Mouse (Mus musculus) adrenal gland (tissue): ENCODE results near the gene Iqca.

Experiments
- intact Hi-C: fragments of 180-260 bp; cut with DNase I; formaldehyde crosslinking; loops from one replicate; pipeline ENCODE4 v1.15.1; 2025
- long read RNA-seq, 2 experiments: library from polyadenylated mRNA; unstranded; transcript quantifications; one replicate each; pipeline ENCODE4 v2.0.0; 2020; ENCODE audit warnings: borderline replicate concordance in 1 of 2; ENCODE audit not compliant: insufficient replicate concordance in 1 of 2

The Iqca gene
- long read RNA-seq, experiment 1 = 0 reads
- long read RNA-seq, experiment 2 = 0 reads

DNA sequence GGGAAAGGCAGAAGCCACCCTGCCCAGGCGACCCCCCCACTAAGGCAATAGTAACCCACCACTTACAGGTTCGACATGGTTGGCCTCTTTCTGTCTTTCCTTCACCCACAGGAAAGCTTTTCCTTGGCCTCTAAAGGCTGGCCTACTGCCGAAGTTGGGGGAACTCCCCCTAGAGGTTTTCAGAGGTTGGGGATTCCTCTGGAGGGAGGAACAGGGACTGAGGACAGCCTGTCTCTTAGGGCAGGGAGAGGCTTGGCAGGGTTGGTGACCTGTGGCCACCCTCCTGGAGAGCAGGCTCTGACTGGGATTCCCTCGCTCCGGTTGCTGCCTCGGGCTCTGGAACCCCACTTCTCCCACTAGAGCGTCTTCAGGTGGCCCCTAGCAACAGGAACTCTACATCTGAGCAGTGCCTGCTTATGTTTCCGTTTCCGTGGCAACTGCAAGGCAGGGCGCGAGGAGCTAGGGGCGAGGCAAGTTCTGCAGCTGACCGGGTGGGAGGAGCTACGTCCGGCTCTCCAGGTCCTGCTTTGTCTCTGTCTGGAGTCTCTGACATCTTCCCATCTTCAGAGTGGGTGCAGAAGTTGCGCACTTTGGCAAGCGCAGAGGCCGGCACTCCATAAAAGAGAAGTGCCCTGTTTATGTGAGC, at the start of gene Iqca:
Gene Iqca, minus strand, starts transcription at position 303 of the 646 bp plus-strand sequence.
- intact Hi-C loops = no loop called here

DNA sequence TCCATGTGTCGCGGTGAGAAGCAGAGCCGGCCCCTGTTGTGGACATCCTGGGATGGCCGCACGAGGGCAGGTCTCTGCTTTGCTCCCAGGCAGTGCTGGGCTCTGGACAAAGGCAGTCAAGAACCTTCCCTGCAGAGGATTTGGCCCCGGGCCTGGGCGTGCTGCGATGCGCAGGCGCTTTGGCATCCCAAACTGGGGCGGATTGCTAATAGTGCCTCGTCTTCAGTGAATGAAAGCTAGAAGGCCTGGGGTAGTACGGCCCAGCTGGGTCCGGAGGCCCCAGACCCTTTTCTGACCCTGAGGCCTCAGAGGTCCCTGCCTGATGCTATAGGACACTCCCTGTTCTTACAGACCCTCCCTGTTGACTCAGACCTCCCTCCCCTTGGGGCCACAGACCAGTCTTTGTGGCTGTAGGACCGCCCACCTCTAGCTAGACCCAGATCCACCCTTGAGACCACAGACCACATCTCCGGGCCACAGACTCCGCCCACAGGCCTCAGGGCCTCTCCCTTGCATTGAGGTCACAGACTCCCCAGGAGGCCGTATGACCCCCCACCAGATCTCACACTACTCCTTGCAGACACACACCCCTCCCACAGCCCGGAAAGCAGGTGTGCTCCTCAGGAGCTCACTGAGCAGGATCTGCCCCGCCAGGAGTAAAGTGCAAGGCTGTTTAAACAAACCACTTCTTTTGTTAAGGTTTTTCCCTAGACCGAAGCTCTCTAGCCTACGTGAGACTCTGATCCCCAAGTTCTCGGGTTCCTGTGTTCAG, 49.2 kb upstream of the Iqca start:
- intact Hi-C loops = loop anchor here (2.0 kb wide), 2 partner anchors 142 to 388 kb away; no protein-coding TSS in a partner anchor

- intact Hi-C loops = loop anchor here (2.0 kb wide), 2 partner anchors 141 to 389 kb away; no protein-coding TSS in a partner anchor
These were observed 48.5 kb upstream of the Iqca start for GRCm38 (mm10) chr1:90201655-90202054.

GRCm38 (mm10) chr1:90201246-90201645, 48.0 kb upstream of the Iqca start:
- intact Hi-C loops = no loop called here

- intact Hi-C loops = no loop called here
These were observed 35.8 kb upstream of the Iqca start for GRCm38 (mm10) chr1:90189046-90189445.

- intact Hi-C loops = no loop called here
These were observed 33.7 kb upstream of the Iqca start for GRCm38 (mm10) chr1:90186874-90187273.

GRCm38 (mm10) chr1:90186173-90186572, 33.0 kb upstream of the Iqca start:
- intact Hi-C loops = no loop called here

GRCm38 (mm10) chr1:90183602-90184001, 30.4 kb upstream of the Iqca start:
- intact Hi-C loops = no loop called here

DNA sequence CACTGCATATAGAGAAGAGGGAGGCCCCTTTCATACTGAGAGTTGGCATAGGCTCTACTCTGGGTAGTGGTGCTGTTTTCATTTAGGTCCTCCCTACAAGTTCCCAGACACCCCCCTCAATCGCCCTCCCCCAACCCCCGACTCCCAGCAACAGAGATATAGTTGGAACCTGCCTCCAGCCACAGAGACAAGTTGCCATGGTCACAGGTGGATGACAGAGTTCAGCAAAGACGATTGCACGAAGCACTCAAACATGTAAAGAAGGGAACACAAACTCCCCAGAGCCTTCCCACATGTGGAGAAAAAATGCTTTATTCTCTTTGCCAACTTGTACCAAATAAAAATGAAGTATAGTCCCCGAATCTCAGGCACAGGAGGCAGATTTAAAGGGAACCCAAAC, 29.3 kb upstream of the Iqca start:
- intact Hi-C loops = no loop called here

GRCm38 (mm10) chr1:90180966-90181699, 27.9 kb upstream of the Iqca start:
- intact Hi-C loops = no loop called here

DNA sequence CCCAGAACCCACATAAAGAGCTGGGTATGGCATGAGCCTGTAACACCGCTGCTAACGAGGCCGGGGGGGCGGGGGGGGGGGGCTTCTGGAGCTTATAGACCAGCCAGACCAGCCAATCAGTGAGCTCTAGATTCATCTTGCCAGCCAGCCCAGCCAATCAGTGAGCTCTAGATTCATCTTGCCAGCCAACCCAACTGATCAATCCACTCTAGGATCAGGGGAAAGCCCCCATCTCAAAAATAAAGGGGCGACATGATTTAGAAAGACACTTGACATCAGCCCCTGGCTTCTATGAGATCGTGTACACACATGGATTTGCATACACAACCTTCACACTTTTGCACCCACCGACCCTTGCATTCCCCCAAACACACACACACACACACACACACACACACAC, 27.3 kb upstream of the Iqca start:
- intact Hi-C loops = no loop called here

DNA sequence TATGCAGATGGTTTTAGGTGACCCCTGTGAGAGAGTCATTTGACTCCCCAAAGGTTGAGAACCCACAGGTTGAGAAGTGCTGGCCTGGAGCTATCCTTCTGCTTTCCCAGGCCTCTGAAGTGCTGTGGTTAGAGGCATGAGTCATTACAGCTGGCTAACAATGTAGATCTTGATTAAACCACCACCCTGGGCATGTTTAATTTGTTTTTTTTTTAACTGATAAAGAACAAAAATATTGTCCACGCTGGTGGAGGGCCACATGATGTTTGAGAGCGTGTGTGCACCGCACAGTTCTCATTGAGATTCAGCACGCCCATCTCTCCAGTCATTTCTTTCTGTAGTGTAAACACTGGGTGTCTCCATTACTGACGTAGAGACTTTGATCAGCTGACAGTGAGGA, 24.8 kb upstream of the Iqca start:
- intact Hi-C loops = no loop called here

DNA sequence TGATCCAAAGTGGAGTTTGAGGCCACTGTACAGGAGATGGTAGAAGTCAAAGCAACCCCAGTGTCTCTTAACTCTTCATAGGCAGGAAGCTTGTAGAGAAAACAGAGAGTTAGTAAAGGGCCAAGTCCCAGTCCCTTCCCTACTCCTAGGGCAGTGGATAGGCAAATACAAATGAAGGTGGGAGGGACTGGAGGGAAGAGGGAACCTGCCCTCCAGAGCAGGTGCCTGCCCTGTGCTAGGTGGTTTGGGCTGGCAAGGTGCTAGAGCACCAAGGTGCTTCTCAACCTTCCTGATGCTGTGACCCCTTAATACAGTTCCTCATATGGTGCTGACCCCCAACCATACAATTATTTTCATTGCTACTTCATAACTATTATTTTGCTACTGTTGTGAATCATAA, 24.4 kb upstream of the Iqca start:
- intact Hi-C loops = no loop called here

DNA sequence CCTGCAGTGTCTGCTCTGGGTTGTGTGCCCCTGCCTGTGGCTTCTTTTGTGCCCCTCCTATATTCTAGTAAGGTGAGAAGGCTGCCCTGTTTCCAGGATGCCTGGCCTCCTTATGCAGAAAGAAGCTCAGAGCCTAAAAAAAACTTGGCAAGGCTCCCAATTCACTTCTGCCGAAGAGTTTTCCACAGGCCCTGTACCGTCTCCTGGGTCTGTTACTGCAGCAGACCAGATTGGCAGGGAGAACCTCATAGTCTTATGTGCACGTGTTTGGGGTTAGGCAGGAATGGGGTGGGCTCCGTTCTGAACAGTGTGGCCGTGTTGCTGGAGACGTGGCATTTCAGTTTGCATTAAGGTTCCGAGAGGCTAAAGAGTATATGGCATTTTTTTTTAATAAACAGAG, 23.0 kb upstream of the Iqca start:
- intact Hi-C loops = no loop called here

- intact Hi-C loops = no loop called here
These were observed 21.1 kb upstream of the Iqca start for GRCm38 (mm10) chr1:90174338-90174737.

GRCm38 (mm10) chr1:90164319-90164718, 11.1 kb upstream of the Iqca start:
- intact Hi-C loops = no loop called here

GRCm38 (mm10) chr1:90163161-90163560, 10.0 kb upstream of the Iqca start:
- intact Hi-C loops = no loop called here

GRCm38 (mm10) chr1:90162379-90162857, 9.2 kb upstream of the Iqca start:
- intact Hi-C loops = no loop called here

DNA sequence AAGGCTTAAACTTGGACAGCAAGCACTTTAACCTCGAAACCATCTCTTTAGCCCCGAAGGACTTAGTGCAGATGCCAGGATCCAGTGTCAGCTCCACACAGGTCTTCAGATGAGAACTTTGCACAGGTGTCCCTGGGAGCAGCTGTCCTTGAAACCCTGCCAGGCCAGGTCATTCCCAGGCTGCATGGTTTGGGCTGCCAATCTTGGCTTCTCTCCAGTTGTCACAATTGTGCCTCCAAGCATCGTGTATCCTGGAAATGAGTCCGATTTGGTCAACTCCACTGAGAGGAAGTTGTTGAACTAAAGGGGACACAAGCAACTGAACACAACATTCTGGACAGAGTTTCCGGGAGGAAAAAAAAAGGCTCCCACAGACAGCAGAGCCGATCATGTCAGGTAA, 8.4 kb upstream of the Iqca start:
- intact Hi-C loops = no loop called here

DNA sequence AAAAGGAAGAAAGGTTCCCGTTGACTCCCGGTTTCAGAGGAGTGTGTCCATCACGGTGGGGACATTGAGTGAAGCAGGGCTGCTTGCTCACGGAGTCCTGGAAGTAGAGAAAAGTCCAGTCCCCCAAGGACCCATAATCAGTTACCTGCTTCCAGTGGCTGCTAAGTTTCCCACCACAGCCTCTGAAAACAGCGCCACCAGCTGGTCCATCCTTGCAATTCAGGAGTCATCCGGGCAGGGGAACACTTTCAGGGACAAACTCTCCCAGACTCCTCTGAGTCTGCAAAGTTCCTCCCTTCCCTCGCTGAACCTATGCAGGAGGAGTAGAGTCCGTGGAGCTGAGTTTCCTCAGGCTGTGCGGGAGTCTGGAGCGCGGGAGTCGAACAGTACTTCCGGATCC, 6.7 kb upstream of the Iqca start:
- intact Hi-C loops = no loop called here

DNA sequence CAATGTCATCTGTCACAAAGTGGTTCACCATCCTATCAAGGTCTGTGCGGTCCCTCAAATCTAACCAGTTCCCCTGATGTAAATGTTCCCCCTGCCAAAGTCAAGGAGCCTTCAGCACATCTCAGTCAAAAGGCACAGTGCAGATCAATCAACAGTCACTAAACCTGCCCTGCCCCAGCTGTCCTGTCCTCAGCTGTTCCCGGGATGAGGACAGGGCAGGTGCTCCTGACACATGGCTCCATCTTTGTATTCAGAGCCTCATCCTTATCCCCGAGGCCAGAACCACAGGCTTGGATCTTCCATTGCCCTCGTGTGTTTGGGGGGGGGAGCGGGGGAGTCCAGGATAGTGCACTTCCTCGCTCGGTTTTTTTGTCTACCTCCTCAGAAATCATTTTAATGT, 3.4 kb upstream of the Iqca start:
- intact Hi-C loops = no loop called here

- intact Hi-C loops = no loop called here
These were observed 586 bp upstream of the Iqca start for GRCm38 (mm10) chr1:90153787-90154186.
